ENCODE assay signal across 19 mouse cellular contexts in the genomic region with DNA sequence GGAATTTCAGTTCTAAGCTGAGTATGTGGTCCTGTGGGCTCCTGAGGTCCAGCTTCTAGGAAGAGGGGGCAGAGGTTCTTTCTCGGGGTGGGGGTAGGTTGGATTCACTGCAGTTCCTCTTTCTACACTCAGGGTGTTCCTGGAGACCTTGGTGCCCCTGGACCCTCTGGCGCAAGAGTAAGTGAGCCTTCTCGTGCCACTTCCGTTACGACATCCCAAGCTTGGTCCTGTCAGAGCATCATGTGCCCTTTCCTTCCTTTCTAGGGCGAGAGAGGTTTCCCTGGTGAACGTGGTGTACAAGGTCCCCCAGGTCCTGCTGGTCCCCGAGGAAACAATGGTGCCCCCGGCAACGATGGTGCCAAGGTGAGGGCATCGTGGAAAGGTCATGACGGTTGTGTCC. TPM values are rescaled to one million over a fixed set of nuclear protein-coding genes. Genes with fewer than 3 reads are reported as not detected.
DNase-seq lines count a peak whose midpoint lies in the region; ATAC-seq and TF ChIP-seq lines count a peak whose summit lies in the region.
"Had no signal": no experiment of that assay in that cellular context is flagged by ENCODE, and none has a peak within 500 bp of the region (broad histone marks: within the 10 kb centered on the region; RNA-seq: fewer than 3 reads in every experiment).

No protein-coding gene starts in this region.

- H3K36me3 ChIP-seq in heart, embryonic 15.5 days, result 0 out of 2 replicates have a peak, but pooled peaks cover 3% of the 10 kb centered on the region
- H3K36me3 ChIP-seq in liver, embryonic 13.5 days, result no peaks in the 10 kb centered on the region
- H3K36me3 ChIP-seq in liver, postnatal 0 days (replicated peaks; ENCODE audit: insufficient read depth, low read length), result no peaks in the 10 kb centered on the region
- peaks cover 97% of the 10 kb centered on the region for H3K36me3 ChIP-seq in limb, embryonic 15.5 days
- no peaks in the 10 kb centered on the region for H3K36me3 ChIP-seq in hindbrain, embryonic 16.5 days (ENCODE audit: control insufficient read depth, insufficient read depth, low read length)
- H3K36me3 ChIP-seq: forebrain, embryonic 12.5 days; midbrain, embryonic 15.5 days had no signal

- H3K4me1 ChIP-seq in heart, embryonic 15.5 days (replicated peaks), result 0 out of 2 replicates have a peak, but pooled peaks cover 10% of the 10 kb centered on the region
- no peaks in the 10 kb centered on the region for H3K4me1 ChIP-seq in liver, embryonic 13.5 days (replicated peaks)
- no peaks in the 10 kb centered on the region for H3K4me1 ChIP-seq in liver, postnatal 0 days (ENCODE audit: insufficient read depth)
- H3K4me1 ChIP-seq in limb, embryonic 15.5 days, result peaks cover 89% of the 10 kb centered on the region
- H3K4me1 ChIP-seq in hindbrain, embryonic 16.5 days (ENCODE audit: control insufficient read depth, insufficient read depth, low read depth, low read length), result no peaks in the 10 kb centered on the region
- H3K4me1 ChIP-seq: embryonic facial prominence, embryonic 12.5 days; forebrain, embryonic 12.5 days; midbrain, embryonic 15.5 days had no signal

- no peak for DNase-seq in heart, adult 18-20 months
- DNase-seq in liver, embryonic 13.5 days, result no peak
- no peak for DNase-seq in liver, postnatal 0 days
- DNase-seq in frontal cortex, postnatal 36 days (ENCODE audit: low spot score in 2 of 2), result no peak
- DNase-seq: cerebellum, postnatal 36 days; heart, adult 2 months; heart, postnatal 4 days; left cerebral cortex, postnatal 4 days had no signal

- no peak for TF ChIP-seq EP300 in liver, postnatal 0 days (IDR thresholded peaks at IDR 0.05; ENCODE audit: low read depth)

- H3K4me2 ChIP-seq in heart, embryonic 15.5 days, result no peak overlapping the region
- no peak overlapping the region for H3K4me2 ChIP-seq in liver, embryonic 13.5 days
- no peak overlapping the region for H3K4me2 ChIP-seq in liver, postnatal 0 days (ENCODE audit: low read depth, low read length)
- H3K4me2 ChIP-seq in limb, embryonic 15.5 days, result peak overlapping the region; percentile 64
- no peak overlapping the region for H3K4me2 ChIP-seq in hindbrain, embryonic 16.5 days (ENCODE audit: low read length)
- H3K4me2 ChIP-seq: embryonic facial prominence, embryonic 12.5 days; forebrain, embryonic 12.5 days; midbrain, embryonic 15.5 days had no signal

- 78% methylated on average over 12 of the region's 12 CpGs for WGBS in heart, embryonic 15.5 days
- WGBS in liver, embryonic 13.5 days (ENCODE audit: insufficient replicate concordance), result 62% methylated on average over 12 of the region's 12 CpGs
- 61% methylated on average over 12 of the region's 12 CpGs for WGBS in liver, postnatal 0 days (ENCODE audit: insufficient replicate concordance)
- 85% methylated on average over 12 of the region's 12 CpGs for WGBS in limb, embryonic 15.5 days
- 86% methylated on average over 12 of the region's 12 CpGs for WGBS in hindbrain, embryonic 16.5 days

- ATAC-seq in heart, embryonic 15.5 days (replicated peaks; ENCODE audit: insufficient number of reproducible peaks, insufficient read depth, low FRiP score, low read depth), result no peak
- ATAC-seq in liver, embryonic 13.5 days (ENCODE audit: low read depth), result no peak
- no peak for ATAC-seq in liver, postnatal 0 days
- ATAC-seq in limb, embryonic 15.5 days (ENCODE audit: insufficient number of reproducible peaks, low FRiP score, low TSS enrichment, low read depth), result no peak
- ATAC-seq in hindbrain, embryonic 16.5 days, result no peak
- ATAC-seq: inflammation-experienced regulatory T-cells, adult 6 months; midbrain, embryonic 15.5 days had no signal

- H3K27ac ChIP-seq in heart, embryonic 15.5 days, result peak overlapping the region; percentile 80
- H3K27ac ChIP-seq in liver, embryonic 13.5 days, result peak overlapping the region; percentile 45
- H3K27ac ChIP-seq in liver, postnatal 0 days (ENCODE audit: low read depth), result no peak overlapping the region
- peak overlapping the region; percentile 97 for H3K27ac ChIP-seq in limb, embryonic 15.5 days
- no peak overlapping the region for H3K27ac ChIP-seq in hindbrain, embryonic 16.5 days (ENCODE audit: low read depth, low read length)
- H3K27ac ChIP-seq: embryonic facial prominence, embryonic 12.5 days; forebrain, embryonic 12.5 days; heart, adult 2 months; midbrain, embryonic 15.5 days had no signal

- no peak for TF ChIP-seq CTCF in liver, postnatal 0 days (IDR thresholded peaks at IDR 0.05; ENCODE audit: low read depth)

- H3K9ac ChIP-seq in heart, embryonic 15.5 days, result no peak overlapping the region
- no peak overlapping the region for H3K9ac ChIP-seq in liver, embryonic 13.5 days
- H3K9ac ChIP-seq in liver, postnatal 0 days (replicated peaks), result no peak overlapping the region
- peak overlapping the region; percentile 23; the same call in 1 of the 2 replicates for H3K9ac ChIP-seq in limb, embryonic 15.5 days
- no peak overlapping the region for H3K9ac ChIP-seq in hindbrain, embryonic 16.5 days (ENCODE audit: low read depth, low read length)
- H3K9ac ChIP-seq: embryonic facial prominence, embryonic 12.5 days; forebrain, embryonic 12.5 days; midbrain, embryonic 15.5 days had no signal

- peaks cover 39% of the 10 kb centered on the region for H3K27me3 ChIP-seq in heart, embryonic 15.5 days
- H3K27me3 ChIP-seq in liver, embryonic 13.5 days, result peaks cover 52% of the 10 kb centered on the region
- H3K27me3 ChIP-seq in liver, postnatal 0 days (ENCODE audit: insufficient read depth, low read length), result peaks cover 10% of the 10 kb centered on the region
- no peaks in the 10 kb centered on the region for H3K27me3 ChIP-seq in limb, embryonic 15.5 days
- no peaks in the 10 kb centered on the region; the same call in 1 of the 2 replicates for H3K27me3 ChIP-seq in hindbrain, embryonic 16.5 days (replicated peaks; ENCODE audit: control insufficient read depth, insufficient read depth, low read length)
- H3K27me3 ChIP-seq: embryonic facial prominence, embryonic 12.5 days had no signal

- H3K9me3 ChIP-seq in heart, embryonic 15.5 days (replicated peaks), result no peaks in the 10 kb centered on the region
- no peaks in the 10 kb centered on the region for H3K9me3 ChIP-seq in liver, embryonic 13.5 days (replicated peaks)
- H3K9me3 ChIP-seq in liver, postnatal 0 days (ENCODE audit: low read length), result no peaks in the 10 kb centered on the region
- H3K9me3 ChIP-seq in limb, embryonic 15.5 days, result no peaks in the 10 kb centered on the region
- no peaks in the 10 kb centered on the region for H3K9me3 ChIP-seq in hindbrain, embryonic 16.5 days (ENCODE audit: control insufficient read depth, low read length)
- H3K9me3 ChIP-seq: embryonic facial prominence, embryonic 12.5 days; forebrain, embryonic 12.5 days; midbrain, embryonic 15.5 days had no signal

- H3K4me3 ChIP-seq in heart, embryonic 15.5 days, result no peak overlapping the region
- no peak overlapping the region for H3K4me3 ChIP-seq in liver, embryonic 13.5 days (replicated peaks)
- no peak overlapping the region for H3K4me3 ChIP-seq in liver, postnatal 0 days (ENCODE audit: low read depth, low read length)
- H3K4me3 ChIP-seq in limb, embryonic 15.5 days, result 0 out of 2 replicates have a peak overlapping the region, but pooled peaks have one; percentile 9
- no peak overlapping the region for H3K4me3 ChIP-seq in hindbrain, embryonic 16.5 days (ENCODE audit: low read length)
- H3K4me3 ChIP-seq: embryonic facial prominence, embryonic 12.5 days; forebrain, embryonic 12.5 days; heart, adult 2 months; midbrain, embryonic 15.5 days had no signal

RNA-seq across cellular contexts. Expression of a gene that starts 9.2 kb away (rescaled TPM):
- polyA plus RNA-seq in heart, embryonic 15.5 days (2015; fragmentation: Nextera tagmentation; extraction: Ambion mirVana), result 825 and 1,122 TPM in 2 replicates
- total RNA-seq in heart, adult 18-20 months (2021), result 10 to 100 TPM; 43.0 to 53.3 TPM
- 83.0 and 85.6 TPM in 2 replicates for polyA plus RNA-seq in liver, embryonic 13.5 days (2015; fragmentation: Nextera tagmentation; extraction: Ambion mirVana)
- polyA plus RNA-seq in liver, postnatal 0 days (2015; fragmentation: Nextera tagmentation; extraction: Ambion mirVana), result 29.8 and 37.8 TPM in 2 replicates
- polyA plus RNA-seq in limb, embryonic 15.5 days (2015; fragmentation: Nextera tagmentation; extraction: Ambion mirVana), result 4,882 and 5,832 TPM in 2 replicates
- polyA plus RNA-seq in hindbrain, embryonic 16.5 days (2015; fragmentation: Nextera tagmentation; extraction: Ambion mirVana), result 105 and 275 TPM in 2 replicates

RNA-seq across cellular contexts. Expression of a gene that starts 22.2 kb away (rescaled TPM):
- 0.15 and 0.22 TPM in 2 replicates for polyA plus RNA-seq in heart, embryonic 15.5 days (2015; fragmentation: Nextera tagmentation; extraction: Ambion mirVana)
- not detected for total RNA-seq in heart, adult 18-20 months (2021)
- not detected in 2 replicates for polyA plus RNA-seq in liver, embryonic 13.5 days (2015; fragmentation: Nextera tagmentation; extraction: Ambion mirVana)
- not detected in 2 replicates for polyA plus RNA-seq in liver, postnatal 0 days (2015; fragmentation: Nextera tagmentation; extraction: Ambion mirVana)
- polyA plus RNA-seq in limb, embryonic 15.5 days (2015; fragmentation: Nextera tagmentation; extraction: Ambion mirVana), result 0.42 TPM in 1 of 2 replicates, not detected in the other
- polyA plus RNA-seq in hindbrain, embryonic 16.5 days (2015; fragmentation: Nextera tagmentation; extraction: Ambion mirVana), result not detected in 2 replicates
- total RNA-seq: heart, adult 2 months; heart, postnatal 4 days; layer of hippocampus, postnatal 25 days had no signal
- polyA plus RNA-seq: C2C12; embryonic facial prominence, embryonic 12.5 days; forebrain, embryonic 12.5 days; inflammation-experienced regulatory T-cells, adult 6 months; large intestine, adult 2 months; liver, embryonic 16.5 days; midbrain, embryonic 15.5 days had no signal

RNA-seq across cellular contexts. Expression of a gene that starts 30.9 kb away (rescaled TPM):
- polyA plus RNA-seq in heart, embryonic 15.5 days (2015; fragmentation: Nextera tagmentation; extraction: Ambion mirVana), result 22.1 and 24.7 TPM in 2 replicates
- total RNA-seq in heart, adult 18-20 months (2021), result 100 to 1,000 TPM; 182 to 184 TPM
- 0.21 and 0.28 TPM in 2 replicates for polyA plus RNA-seq in liver, embryonic 13.5 days (2015; fragmentation: Nextera tagmentation; extraction: Ambion mirVana)
- polyA plus RNA-seq in liver, postnatal 0 days (2015; fragmentation: Nextera tagmentation; extraction: Ambion mirVana), result 0.13 and 0.96 TPM in 2 replicates
- polyA plus RNA-seq in limb, embryonic 15.5 days (2015; fragmentation: Nextera tagmentation; extraction: Ambion mirVana), result 7.5 and 18.9 TPM in 2 replicates
- polyA plus RNA-seq in hindbrain, embryonic 16.5 days (2015; fragmentation: Nextera tagmentation; extraction: Ambion mirVana), result 0.24 and 1.3 TPM in 2 replicates
- total RNA-seq: left cerebral cortex, postnatal 4 days had no signal
- polyA plus RNA-seq: forebrain, embryonic 12.5 days; inflammation-experienced regulatory T-cells, adult 6 months; midbrain, embryonic 15.5 days had no signal

RNA-seq across cellular contexts. Expression of a gene that starts 45.6 kb away (rescaled TPM):
- polyA plus RNA-seq in heart, embryonic 15.5 days (2015; fragmentation: Nextera tagmentation; extraction: Ambion mirVana), result 5.0 and 6.6 TPM in 2 replicates
- 10 to 100 TPM; 44.8 to 47.2 TPM for total RNA-seq in heart, adult 18-20 months (2021)
- 10.0 and 10.6 TPM in 2 replicates for polyA plus RNA-seq in liver, embryonic 13.5 days (2015; fragmentation: Nextera tagmentation; extraction: Ambion mirVana)
- polyA plus RNA-seq in liver, postnatal 0 days (2015; fragmentation: Nextera tagmentation; extraction: Ambion mirVana), result 5.7 and 6.1 TPM in 2 replicates
- polyA plus RNA-seq in limb, embryonic 15.5 days (2015; fragmentation: Nextera tagmentation; extraction: Ambion mirVana), result 9.7 and 9.9 TPM in 2 replicates
- 17.8 and 18.8 TPM in 2 replicates for polyA plus RNA-seq in hindbrain, embryonic 16.5 days (2015; fragmentation: Nextera tagmentation; extraction: Ambion mirVana)

Comparison
In these comparisons a context has a peak if more than half of its experiments do, and no peak if none do; other contexts are left out.
1. H3K27ac ChIP-seq: peak in heart, embryonic 15.5 days (single experiment), liver, embryonic 13.5 days (single experiment) and limb, embryonic 15.5 days (single experiment); none in liver, postnatal 0 days (single experiment) and hindbrain, embryonic 16.5 days (single experiment).